Mouse (Mus musculus) hindbrain, embryonic 16.5 days (tissue): ENCODE data around the gene Dazap1. TPM values are rescaled to one million over a fixed set of nuclear protein-coding genes. Genes with fewer than 3 reads are reported as not detected.

Experiments
- ATAC-seq: fragments of 200-750 bp; cut with Nextera tagmentation; 2 replicates; pipeline ENCODE4 v1.8.0; 2017; ENCODE audit warnings: moderate TSS enrichment, moderate library complexity
- H3K27ac ChIP-seq: fragments of 300-500 bp; sonication (generic); 2 replicates; pipeline ENCODE4 v1.5.1; 2014; ENCODE audit warnings: low read depth, mild to moderate bottlenecking, control low read depth, low read length, moderate library complexity
- H3K27me3 ChIP-seq: fragments of 300-500 bp; sonication (generic); replicated peaks from 2 replicates; pipeline ENCODE4 v1.6.1; 2014; ENCODE audit warnings: low read length; ENCODE audit not compliant: control insufficient read depth, insufficient read depth
- H3K36me3 ChIP-seq: fragments of 300-500 bp; sonication (generic); 2 replicates; pipeline ENCODE4 v1.6.1; 2014; ENCODE audit warnings: mild to moderate bottlenecking, low read length, moderate library complexity, mixed read lengths; ENCODE audit not compliant: control insufficient read depth, insufficient read depth
- H3K4me1 ChIP-seq: fragments of 300-500 bp; sonication (generic); 2 replicates; pipeline ENCODE4 v1.6.1; 2014; ENCODE audit warnings: low read depth, low read length; ENCODE audit not compliant: control insufficient read depth, insufficient read depth
- H3K4me2 ChIP-seq: fragments of 300-500 bp; sonication (generic); 2 replicates; pipeline ENCODE4 v1.6.1; 2014; ENCODE audit warnings: mild to moderate bottlenecking, low read length, control low read depth, moderate library complexity
- H3K4me3 ChIP-seq: fragments of 300-500 bp; sonication (generic); 2 replicates; pipeline ENCODE4 v1.5.1; 2014; ENCODE audit warnings: mild to moderate bottlenecking, low read length, control low read depth, moderate library complexity
- H3K9ac ChIP-seq: fragments of 300-500 bp; sonication (generic); 2 replicates; pipeline ENCODE4 v1.6.1; 2014; ENCODE audit warnings: low read depth, mild to moderate bottlenecking, control low read depth, low read length, moderate library complexity
- H3K9me3 ChIP-seq: fragments of 300-500 bp; sonication (generic); 2 replicates; pipeline ENCODE4 v1.6.1; 2014; ENCODE audit warnings: mild to moderate bottlenecking, low read length, moderate library complexity; ENCODE audit not compliant: control insufficient read depth
- WGBS: fragments of 180-500 bp; shearing (Covaris S2); extraction: QIAGEN DNeasy Blood & Tissue Kit; methylation state at CpG from one replicate; pipeline ENCODE4 v1.1.7; 2014; 5-methylcytosine and 5-hydroxymethylcytosine counted together
- polyA plus RNA-seq: library from polyadenylated mRNA; unstranded; fragments of >200 nt; fragmentation: Nextera tagmentation; extraction: Ambion mirVana; gene quantifications from 2 replicates; pipeline ENCODE4 v1.2.1, GENCODE M21; 2015

Dazap1 gene
- polyA plus RNA-seq, 1 experiment from 2014 or later = 38.5 TPM

GRCm38 (mm10) chr10:80321670-80322581 lies 60.6 kb downstream of the Dazap1 start:
- WGBS = 91% methylated on average over 21 of the region's 21 CpGs
- no peak for ATAC-seq

GRCm38 (mm10) chr10:80322811-80323211 lies 61.5 kb downstream of the Dazap1 start:
- 0 out of 2 replicates have a peak, but pooled peaks have one; percentile 2 for ATAC-seq
- no peak overlapping the region for H3K27ac ChIP-seq
- 8% methylated on average over 28 of the region's 28 CpGs for WGBS
- H3K9me3 ChIP-seq = no peaks in the 10 kb centered on the region
- peaks cover 19% of the 10 kb centered on the region for H3K4me1 ChIP-seq
- H3K4me3 ChIP-seq = peak overlapping the region; percentile 58
- H3K9ac ChIP-seq = peak overlapping the region; percentile 70
- no peaks in the 10 kb centered on the region for H3K27me3 ChIP-seq
- H3K4me2 ChIP-seq = peak overlapping the region; percentile 98
- H3K36me3 ChIP-seq = peaks cover 3% of the 10 kb centered on the region

More at GRCm38 (mm10) chr10:80321670-80322581, 60.6 kb downstream of the Dazap1 start:
- Histone ChIP-seq H3K4me3 (no peak overlapping the region), H3K27me3 (no peaks in the 10 kb centered on the region), H3K36me3 (peaks cover 11% of the 10 kb centered on the region), H3K4me1 (peaks cover 19% of the 10 kb centered on the region), H3K9ac (no peak overlapping the region), H3K4me2 (no peak overlapping the region; the same call in 1 of the 2 replicates), H3K27ac (no peak overlapping the region), H3K9me3 (no peaks in the 10 kb centered on the region)

GRCm38 (mm10) chr10:80323261-80324119 lies 62.2 kb downstream of the Dazap1 start:
- Histone ChIP-seq H3K27ac (peak overlapping the region; percentile 34; the same call in 1 of the 2 replicates), H3K9me3 (no peaks in the 10 kb centered on the region), H3K4me1 (peaks cover 19% of the 10 kb centered on the region), H3K9ac (peak overlapping the region; percentile 70), H3K4me2 (peak overlapping the region; percentile 98), H3K27me3 (no peaks in the 10 kb centered on the region), H3K4me3 (peak overlapping the region; percentile 58), H3K36me3 (0 out of 2 replicates have a peak, but pooled peaks cover 2% of the 10 kb centered on the region)
- peak; percentile 34 for ATAC-seq
- WGBS = 1% methylated on average over 37 of the region's 46 CpGs

GRCm38 (mm10) chr10:80324120-80325037 lies 63.1 kb downstream of the Dazap1 start:
- no peak overlapping the region; the same call in 1 of the 2 replicates for H3K4me3 ChIP-seq
- 76% methylated on average over 17 of the region's 17 CpGs for WGBS
- no peaks in the 10 kb centered on the region for H3K36me3 ChIP-seq
- ATAC-seq = no peak
- H3K4me2 ChIP-seq = peak overlapping the region; percentile 98; the same call in 1 of the 2 replicates
- no peak overlapping the region for H3K27ac ChIP-seq
- no peaks in the 10 kb centered on the region for H3K27me3 ChIP-seq
- peaks cover 17% of the 10 kb centered on the region for H3K4me1 ChIP-seq
- H3K9me3 ChIP-seq = no peaks in the 10 kb centered on the region
- no peak overlapping the region for H3K9ac ChIP-seq

- no peaks in the 10 kb centered on the region for H3K27me3 ChIP-seq
- no peaks in the 10 kb centered on the region for H3K36me3 ChIP-seq
- no peak overlapping the region for H3K4me3 ChIP-seq
- no peak overlapping the region; the same call in 1 of the 2 replicates for H3K9ac ChIP-seq
- peaks cover 11% of the 10 kb centered on the region for H3K4me1 ChIP-seq
- no peaks in the 10 kb centered on the region for H3K9me3 ChIP-seq
- no peak for ATAC-seq
- no peak overlapping the region for H3K4me2 ChIP-seq
- H3K27ac ChIP-seq = no peak overlapping the region
- 82% methylated on average over 21 of the region's 21 CpGs for WGBS
These were observed 63.8 kb downstream of the Dazap1 start for GRCm38 (mm10) chr10:80325045-80325444.

GRCm38 (mm10) chr10:80329273-80330081 lies 68.2 kb downstream of the Dazap1 start, which contains the start of the genes Pcsk4 and Reep6:
Gene Pcsk4 (minus strand): TSS chr10:80329498.
Gene Reep6 (plus strand): TSS chr10:80329953.
- peak; percentile 95 for ATAC-seq
- H3K9me3 ChIP-seq = no peaks in the 10 kb centered on the region
- WGBS = 5% methylated on average over 36 of the region's 36 CpGs

GRCm38 (mm10) chr10:80330084-80330483 lies 68.8 kb downstream of the Dazap1 start:
- no peak for ATAC-seq
- Histone ChIP-seq H3K27ac (no peak overlapping the region), H3K36me3 (no peaks in the 10 kb centered on the region), H3K27me3 (no peaks in the 10 kb centered on the region), H3K9me3 (no peaks in the 10 kb centered on the region), H3K4me3 (peak overlapping the region; percentile 59), H3K4me2 (peak overlapping the region; percentile 95), H3K9ac (peak overlapping the region; percentile 66), H3K4me1 (peaks cover 8% of the 10 kb centered on the region)
- 3% methylated on average over 28 of the region's 41 CpGs for WGBS

More at GRCm38 (mm10) chr10:80329273-80330081, 68.2 kb downstream of the Dazap1 start, which contains the start of the genes Pcsk4 and Reep6:
- no peak within 1 kb of the TSS for H3K27ac ChIP-seq
- peak within 1 kb of the TSS; percentile 59 for H3K4me3 ChIP-seq
- H3K9ac ChIP-seq = peak within 1 kb of the TSS; percentile 66
- H3K36me3 ChIP-seq = no peaks in the 10 kb centered on the region
- no peaks in the 10 kb centered on the region for H3K27me3 ChIP-seq
- H3K4me1 ChIP-seq = peaks cover 8% of the 10 kb centered on the region
- peak within 1 kb of the TSS; percentile 95 for H3K4me2 ChIP-seq
